Mouse (Mus musculus) forebrain, embryonic 11.5 days (tissue): ENCODE measurements around the gene Fam222a. TPM values are rescaled to one million over a fixed set of nuclear protein-coding genes. Genes with fewer than 3 reads are reported as not detected.

ENCODE experiments used
- ATAC-seq: fragments of 200-750 bp; cut with Nextera tagmentation; replicated peaks from 2 replicates; pipeline ENCODE4 v1.8.0; 2017; ENCODE audit warnings: moderate TSS enrichment; ENCODE audit not compliant: low FRiP score
- DNase-seq: peaks from one replicate; pipeline ENCODE4 v3.0.0-alpha.2; 2017; ENCODE audit warnings: low spot score
- H3K27ac ChIP-seq: fragments of 300-500 bp; sonication (generic); 2 replicates; pipeline ENCODE4 v1.5.1; 2014; ENCODE audit warnings: low read depth, low read length
- H3K27me3 ChIP-seq: fragments of 300-500 bp; sonication (generic); 2 replicates; pipeline ENCODE4 v1.6.1; 2014; ENCODE audit warnings: mild to moderate bottlenecking, low read length, mixed read lengths; ENCODE audit not compliant: control insufficient read depth, insufficient read depth
- H3K36me3 ChIP-seq: fragments of 300-500 bp; sonication (generic); 2 replicates; pipeline ENCODE4 v1.6.1; 2014; ENCODE audit warnings: mild to moderate bottlenecking, low read length, moderate library complexity, mixed read lengths; ENCODE audit not compliant: control insufficient read depth, insufficient read depth
- H3K4me1 ChIP-seq: fragments of 300-500 bp; sonication (generic); replicated peaks from 2 replicates; pipeline ENCODE4 v1.6.1; 2014; ENCODE audit warnings: low read length, mixed read lengths; ENCODE audit not compliant: control insufficient read depth, insufficient read depth
- H3K4me2 ChIP-seq: fragments of 300-500 bp; sonication (generic); 2 replicates; pipeline ENCODE4 v1.6.1; 2014; ENCODE audit warnings: low read depth, mild to moderate bottlenecking, low read length, moderate library complexity, mixed read lengths; ENCODE audit not compliant: severe bottlenecking
- H3K4me3 ChIP-seq: fragments of 300-500 bp; sonication (generic); 2 replicates; pipeline ENCODE4 v1.5.1; 2014; ENCODE audit warnings: low read depth, low read length
- H3K9ac ChIP-seq: fragments of 300-500 bp; sonication (generic); 2 replicates; pipeline ENCODE4 v1.6.1; 2014; ENCODE audit warnings: low read length
- H3K9me3 ChIP-seq: fragments of 300-500 bp; sonication (generic); 2 replicates; pipeline ENCODE4 v1.6.1; 2016; ENCODE audit warnings: low read length, mixed read lengths; ENCODE audit not compliant: control insufficient read depth
- WGBS: fragments of 180-500 bp; shearing (Covaris S2); extraction: QIAGEN DNeasy Blood & Tissue Kit; methylation state at CpG from one replicate; pipeline ENCODE4 v1.1.7; 2014; 5-methylcytosine and 5-hydroxymethylcytosine counted together
- polyA plus RNA-seq: library from polyadenylated mRNA; unstranded; fragments of >200 nt; fragmentation: Nextera tagmentation; extraction: Ambion mirVana; gene quantifications from 2 replicates; pipeline ENCODE4 v1.2.1, GENCODE M21; 2014

Gene Fam222a
- polyA plus RNA-seq, 1 experiment from 2014 or later = 9.4 TPM

DNA sequence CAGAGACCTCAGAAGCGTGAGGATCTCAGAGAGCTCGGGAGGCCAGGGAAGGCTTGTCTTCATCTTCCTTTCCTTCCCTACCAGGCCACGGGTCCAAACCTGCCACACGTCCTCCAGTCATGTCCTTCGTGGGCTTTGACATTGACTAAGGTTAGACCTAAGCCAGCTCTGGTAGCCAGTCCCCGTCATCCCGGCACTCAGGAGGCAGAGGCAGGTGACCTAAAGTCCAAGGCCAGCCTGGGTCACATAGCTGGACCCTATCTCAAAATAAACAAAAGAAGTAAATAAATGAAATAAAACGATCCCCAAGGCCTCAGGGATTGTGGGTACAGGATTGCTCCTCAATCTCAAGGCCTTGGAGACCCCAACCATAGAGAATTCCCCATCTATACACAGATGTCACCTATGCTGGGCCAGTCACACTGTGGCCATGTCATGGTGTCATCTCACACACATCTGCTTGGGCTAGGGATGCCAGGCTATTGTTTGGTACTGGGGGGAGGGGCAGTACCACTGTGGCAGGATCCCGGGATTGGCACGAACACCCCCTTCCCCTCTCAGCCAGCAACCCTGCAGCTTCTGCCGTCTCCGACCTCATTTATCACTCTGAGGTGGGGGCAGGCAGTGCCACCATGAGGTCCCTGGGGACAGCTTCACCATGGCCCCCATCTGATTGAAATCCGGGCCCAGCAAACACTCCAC is 15.2 kb upstream of the Fam222a start:
- Histone ChIP-seq H3K9ac (no peak overlapping the region), H3K4me1 (peaks cover 8% of the 10 kb centered on the region; the same call in 1 of the 2 replicates), H3K27ac (no peak overlapping the region), H3K4me3 (no peak overlapping the region), H3K9me3 (peaks cover 7% of the 10 kb centered on the region), H3K4me2 (no peak overlapping the region), H3K27me3 (no peaks in the 10 kb centered on the region), H3K36me3 (no peaks in the 10 kb centered on the region)
- no peak for ATAC-seq
- 79% methylated on average over 13 of the region's 13 CpGs for WGBS
- DNase-seq = no peak

DNA sequence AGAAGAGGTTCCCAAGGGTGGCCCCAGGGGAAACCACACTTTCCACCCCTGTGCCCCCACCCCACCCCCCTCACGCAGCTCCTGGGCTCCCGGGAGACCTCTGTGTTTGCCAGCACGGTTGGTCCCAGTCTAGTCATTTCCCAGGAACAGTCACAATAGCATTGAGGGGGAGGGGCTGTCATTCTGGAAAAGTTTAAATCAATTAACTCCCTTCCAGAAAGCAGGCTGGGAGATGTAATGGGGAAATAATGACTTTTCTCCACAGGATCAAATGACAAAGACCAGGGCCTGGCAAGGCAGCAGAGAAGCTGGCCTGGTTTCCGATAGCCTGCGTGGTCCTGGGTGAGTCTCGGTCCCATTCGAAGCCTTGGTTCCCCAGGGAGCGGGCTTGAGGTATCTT is 14.1 kb upstream of the Fam222a start:
- WGBS = 53% methylated on average over 8 of the region's 8 CpGs
- Histone ChIP-seq H3K4me3 (no peak overlapping the region), H3K9ac (no peak overlapping the region), H3K27ac (no peak overlapping the region), H3K27me3 (no peaks in the 10 kb centered on the region), H3K4me1 (peaks cover 12% of the 10 kb centered on the region; the same call in 1 of the 2 replicates), H3K4me2 (no peak overlapping the region), H3K9me3 (peaks cover 7% of the 10 kb centered on the region), H3K36me3 (no peaks in the 10 kb centered on the region)
- DNase-seq (no peak), ATAC-seq (no peak)

DNA sequence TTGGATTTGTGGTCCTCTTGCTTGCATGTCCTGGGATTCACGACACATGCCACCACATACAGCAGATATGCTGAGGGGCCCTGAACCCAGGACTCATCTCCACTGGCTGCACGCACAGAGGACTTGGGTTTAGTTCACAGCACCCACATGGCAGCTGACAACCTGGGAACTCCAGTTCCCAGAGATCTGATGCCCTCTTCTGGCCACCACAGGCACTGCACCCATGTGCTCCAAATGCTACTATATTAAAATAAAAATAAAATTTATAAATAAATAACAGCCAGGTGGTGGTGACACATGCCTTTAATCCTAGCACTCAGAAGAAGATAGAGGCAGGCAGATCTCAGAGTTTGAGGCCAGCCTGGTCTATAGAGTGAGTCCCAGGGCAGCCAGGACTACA is 12.4 kb upstream of the Fam222a start:
- H3K4me1 ChIP-seq = peaks cover 9% of the 10 kb centered on the region; the same call in 1 of the 2 replicates
- no peaks in the 10 kb centered on the region for H3K27me3 ChIP-seq
- DNase-seq = no peak
- H3K9ac ChIP-seq = no peak overlapping the region
- H3K4me2 ChIP-seq = no peak overlapping the region
- no peak overlapping the region for H3K27ac ChIP-seq
- 85% methylated on average over 2 of the region's 2 CpGs for WGBS
- H3K9me3 ChIP-seq = peaks cover 7% of the 10 kb centered on the region
- no peak for ATAC-seq
- no peaks in the 10 kb centered on the region for H3K36me3 ChIP-seq
- H3K4me3 ChIP-seq = no peak overlapping the region

DNA sequence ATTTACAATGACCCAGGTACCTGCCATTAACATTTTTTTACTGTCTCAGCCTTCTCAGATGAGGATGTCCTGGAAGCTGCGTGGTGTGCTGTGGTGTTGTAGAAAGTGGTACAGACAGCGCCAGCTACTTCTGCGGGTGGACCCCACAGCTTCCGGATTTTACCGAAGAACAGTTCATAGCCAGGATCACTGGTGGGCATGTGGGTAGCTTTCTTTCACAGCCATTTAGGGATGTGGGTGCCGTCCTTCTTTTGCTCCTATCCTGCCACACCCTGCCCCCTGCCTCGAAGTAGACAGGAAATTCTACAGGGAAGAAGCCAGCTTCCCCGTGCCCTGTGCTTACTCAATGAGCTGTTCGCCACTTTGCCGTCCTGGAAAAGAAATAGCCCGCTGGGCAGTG is 11.7 kb upstream of the Fam222a start:
- no peak overlapping the region for H3K27ac ChIP-seq
- no peak overlapping the region for H3K9ac ChIP-seq
- ATAC-seq (no peak), DNase-seq (no peak)
- WGBS = 80% methylated on average over 11 of the region's 11 CpGs
- peaks cover 7% of the 10 kb centered on the region for H3K9me3 ChIP-seq
- H3K36me3 ChIP-seq = no peaks in the 10 kb centered on the region
- H3K4me1 ChIP-seq = peaks cover 6% of the 10 kb centered on the region; the same call in 1 of the 2 replicates
- no peak overlapping the region for H3K4me2 ChIP-seq
- no peak overlapping the region for H3K4me3 ChIP-seq
- H3K27me3 ChIP-seq = no peaks in the 10 kb centered on the region

DNA sequence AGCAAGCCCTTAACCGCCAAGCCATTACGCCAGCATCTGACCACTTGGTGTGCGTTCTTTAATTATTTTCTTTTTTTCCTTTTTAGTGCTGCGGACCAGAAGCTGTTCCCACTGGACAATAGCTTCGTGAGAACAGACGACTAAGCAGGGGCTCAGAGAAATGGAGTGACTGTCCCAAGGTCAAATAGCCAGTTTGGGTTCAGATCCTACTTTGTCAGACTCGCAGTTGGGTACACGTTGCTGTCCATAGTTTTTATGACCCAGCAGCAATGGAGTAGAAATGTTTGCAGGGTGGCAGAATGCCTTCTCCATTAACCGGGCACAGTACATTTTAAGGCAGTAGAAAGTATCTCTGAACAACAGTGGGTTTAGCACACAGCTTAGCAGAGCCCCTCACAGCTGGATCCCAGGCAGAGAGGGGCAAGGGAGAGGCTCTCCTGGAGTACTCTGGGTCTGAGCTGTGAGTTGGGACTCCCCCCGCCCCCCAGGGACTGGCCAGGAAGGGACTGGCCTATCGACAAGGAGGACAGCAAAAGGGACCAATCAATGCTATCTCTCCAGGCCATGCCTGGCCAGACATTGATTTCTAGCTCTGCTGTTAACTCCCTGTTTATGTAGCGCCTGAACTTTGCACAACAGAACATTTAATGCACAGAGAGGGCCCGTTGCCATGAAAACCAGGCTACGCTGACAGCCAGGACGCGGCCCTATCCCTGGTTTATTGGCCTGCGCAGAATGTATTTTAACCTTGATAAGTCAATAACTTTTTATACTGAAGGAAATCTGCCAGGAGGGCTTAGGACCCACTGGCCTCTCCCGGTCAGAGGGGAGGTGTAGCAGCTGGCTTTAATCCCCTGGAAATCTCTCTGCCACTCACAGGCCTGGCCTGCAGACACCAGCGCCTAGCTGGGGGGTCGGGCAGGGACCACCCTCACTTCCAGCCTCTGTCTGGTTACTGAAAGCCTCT is 9.8 kb upstream of the Fam222a start:
- ATAC-seq (no peak), DNase-seq (no peak)
- H3K27ac ChIP-seq = no peak overlapping the region

DNA sequence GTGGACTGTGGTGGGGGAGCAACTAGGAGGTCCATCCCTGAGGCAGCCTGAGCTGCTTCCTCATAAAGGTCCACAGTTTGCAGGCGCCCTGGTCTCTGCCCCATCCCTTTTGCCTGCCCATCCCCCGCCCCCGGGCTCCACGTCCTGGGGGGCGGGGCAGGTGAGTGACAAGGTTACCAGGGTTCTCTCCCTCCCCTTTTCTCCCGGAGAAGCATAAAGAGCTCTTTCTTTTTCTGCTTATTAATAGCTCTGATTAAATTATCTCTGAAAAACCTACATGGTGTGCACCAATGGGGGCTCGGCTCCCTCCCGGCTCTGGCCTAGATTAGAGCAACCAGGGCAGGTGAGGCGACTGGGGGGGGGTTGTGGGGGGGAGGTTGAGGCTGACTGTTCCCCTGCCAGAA is 7.3 kb upstream of the Fam222a start:
- WGBS = 28% methylated on average over 9 of the region's 9 CpGs
- Histone ChIP-seq H3K4me2 (no peak overlapping the region), H3K9ac (no peak overlapping the region), H3K4me1 (peaks cover 10% of the 10 kb centered on the region; the same call in 1 of the 2 replicates), H3K36me3 (no peaks in the 10 kb centered on the region), H3K9me3 (no peaks in the 10 kb centered on the region; the same call in 1 of the 2 replicates), H3K27ac (no peak overlapping the region), H3K27me3 (no peaks in the 10 kb centered on the region), H3K4me3 (no peak overlapping the region)
- ATAC-seq = no peak
- DNase-seq = no peak

More for the DNA sequence above, 9.8 kb upstream of the Fam222a start:
- Histone ChIP-seq H3K4me1 (peaks cover 6% of the 10 kb centered on the region; the same call in 1 of the 2 replicates), H3K9ac (no peak overlapping the region), H3K9me3 (peaks cover 7% of the 10 kb centered on the region), H3K4me3 (no peak overlapping the region), H3K4me2 (no peak overlapping the region), H3K27me3 (no peaks in the 10 kb centered on the region), H3K36me3 (no peaks in the 10 kb centered on the region)
- WGBS = 51% methylated on average over 20 of the region's 20 CpGs

DNA sequence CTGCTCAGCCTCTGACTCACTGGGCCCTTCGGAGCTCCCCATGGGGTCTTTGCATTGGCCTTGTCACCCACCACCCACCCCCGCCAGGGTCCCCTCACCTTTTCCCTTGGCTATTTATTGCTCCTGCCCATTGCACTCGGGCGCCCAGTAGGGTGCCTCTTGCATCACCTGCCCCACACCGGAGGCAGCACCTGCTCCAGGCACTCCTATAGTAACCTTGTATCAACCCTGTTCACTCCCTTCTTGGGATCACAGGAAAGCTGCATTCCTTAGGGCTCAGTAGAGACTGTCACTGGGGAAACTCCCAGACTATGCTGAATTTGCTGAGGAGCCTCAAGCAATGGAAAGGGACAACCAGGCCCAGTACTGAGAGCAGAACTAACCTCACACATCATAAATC is 6.9 kb upstream of the Fam222a start:
- Histone ChIP-seq H3K27me3 (no peaks in the 10 kb centered on the region), H3K9me3 (no peaks in the 10 kb centered on the region; the same call in 1 of the 2 replicates), H3K4me2 (no peak overlapping the region), H3K36me3 (no peaks in the 10 kb centered on the region), H3K27ac (no peak overlapping the region), H3K4me3 (no peak overlapping the region), H3K9ac (no peak overlapping the region), H3K4me1 (peaks cover 10% of the 10 kb centered on the region; the same call in 1 of the 2 replicates)
- WGBS = 65% methylated on average over 5 of the region's 5 CpGs
- DNase-seq (no peak), ATAC-seq (no peak)

DNA sequence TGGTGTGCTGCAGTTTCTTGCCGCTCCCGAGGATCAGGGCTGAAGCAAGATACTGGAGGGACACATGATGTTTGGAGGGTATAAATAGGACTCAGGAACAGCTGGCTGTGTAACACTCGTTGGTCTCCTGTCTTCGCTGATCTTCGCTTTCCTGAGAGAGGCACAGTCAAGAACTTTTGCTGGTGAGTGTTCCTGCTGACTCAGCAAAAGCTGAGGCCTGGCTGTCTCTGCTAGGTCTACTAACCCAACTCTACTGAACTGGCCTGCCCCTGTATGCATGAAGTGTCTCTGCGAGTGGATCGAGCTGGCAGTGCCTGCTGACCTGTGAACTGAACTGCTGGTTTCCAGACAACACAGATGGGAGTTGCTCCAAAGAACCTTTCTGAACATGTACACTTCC is 3.8 kb upstream of the Fam222a start:
- DNase-seq (no peak), ATAC-seq (no peak)
- Histone ChIP-seq H3K4me2 (no peak overlapping the region), H3K27ac (no peak overlapping the region), H3K9ac (no peak overlapping the region), H3K4me1 (peaks cover 12% of the 10 kb centered on the region; the same call in 1 of the 2 replicates), H3K36me3 (no peaks in the 10 kb centered on the region), H3K9me3 (no peaks in the 10 kb centered on the region; the same call in 1 of the 2 replicates), H3K4me3 (no peak overlapping the region), H3K27me3 (0 out of 2 replicates have a peak, but pooled peaks cover 1% of the 10 kb centered on the region)
- 98% methylated on average over 7 of the region's 7 CpGs for WGBS
